Mouse (Mus musculus) heart, embryonic 14.5 days (tissue): ENCODE measurements at regions not wholly inside any gene's neighbourhood (a gene's known extent, or its start where the extent isn't known, plus 50 kb on each side); places are given as distances from the start of the nearest gene placed in this dataset.

Experiments
- ATAC-seq: fragments of 200-750 bp; cut with Nextera tagmentation; 2 replicates; pipeline ENCODE4 v1.8.0; 2017; ENCODE audit warnings: low read depth, moderate TSS enrichment; ENCODE audit not compliant: insufficient number of reproducible peaks, insufficient read depth, low FRiP score
- H3K27ac ChIP-seq, 2 experiments: fragments of 200-500 bp in 1 of 2; fragments of 300-500 bp in 1 of 2; sonication (generic) in 1 of 2; replicated peaks in 1 of 2; 2 replicates each; pipeline ENCODE4 v1.5.1; 2012 to 2014; ENCODE audit warnings: low read depth in 2 of 2, low read length in 2 of 2, control low read depth in 1 of 2, mild to moderate bottlenecking in 1 of 2, mixed read lengths in 1 of 2; ENCODE audit not compliant: control insufficient read depth in 1 of 2, insufficient read depth in 1 of 2
- H3K27me3 ChIP-seq: fragments of 300-500 bp; sonication (generic); 2 replicates; pipeline ENCODE4 v1.6.1; 2014; ENCODE audit warnings: mild to moderate bottlenecking, low read length, control low read depth; ENCODE audit not compliant: control insufficient read depth, insufficient read depth
- H3K36me3 ChIP-seq: fragments of 300-500 bp; sonication (generic); 2 replicates; pipeline ENCODE4 v1.6.1; 2014; ENCODE audit warnings: mild to moderate bottlenecking, control low read depth, low read length, mixed read lengths; ENCODE audit not compliant: control insufficient read depth, insufficient read depth
- H3K4me1 ChIP-seq, 2 experiments: fragments of 200-500 bp in 1 of 2; fragments of 300-500 bp in 1 of 2; sonication (generic) in 1 of 2; 2 replicates each; pipeline ENCODE4 v1.6.1; 2012 to 2014; ENCODE audit warnings: low read length in 2 of 2, control low read depth in 1 of 2, mixed read lengths in 1 of 2; ENCODE audit not compliant: control insufficient read depth in 2 of 2, insufficient read depth in 2 of 2
- H3K4me2 ChIP-seq: fragments of 300-500 bp; sonication (generic); 2 replicates; pipeline ENCODE4 v1.6.1; 2014; ENCODE audit warnings: mild to moderate bottlenecking, low read length
- H3K4me3 ChIP-seq, 2 experiments: fragments of 200-500 bp in 1 of 2; fragments of 300-500 bp in 1 of 2; sonication (generic) in 1 of 2; 2 replicates each; pipeline ENCODE4 v1.5.1; 2012 to 2014; ENCODE audit warnings: low read length in 2 of 2, mild to moderate bottlenecking in 2 of 2, control low read depth in 1 of 2, low read depth in 1 of 2, moderate library complexity in 1 of 2; ENCODE audit not compliant: control insufficient read depth in 1 of 2, insufficient read depth in 1 of 2
- H3K9ac ChIP-seq: fragments of 300-500 bp; sonication (generic); 2 replicates; pipeline ENCODE4 v1.6.1; 2014; ENCODE audit warnings: mild to moderate bottlenecking, low read length
- H3K9me3 ChIP-seq: fragments of 300-500 bp; sonication (generic); 2 replicates; pipeline ENCODE4 v1.6.1; 2016; ENCODE audit warnings: low read length, control low read depth; ENCODE audit not compliant: control insufficient read depth
- WGBS: fragments of 180-500 bp; shearing (Covaris S2); extraction: QIAGEN DNeasy Blood & Tissue Kit; methylation state at CpG from one replicate; pipeline ENCODE4 v1.1.7; 2014; 5-methylcytosine and 5-hydroxymethylcytosine counted together

GRCm38 (mm10) chr1:57281549-57281948, 95.9 kb upstream of the 1700066M21Rik start:
- no peak overlapping the region for H3K4me3 ChIP-seq
- no peaks in the 10 kb centered on the region for H3K36me3 ChIP-seq
- no peak for ATAC-seq
- H3K27me3 ChIP-seq = no peaks in the 10 kb centered on the region
- no peak overlapping the region for H3K9ac ChIP-seq
- 87% methylated on average over 3 of the region's 3 CpGs for WGBS
- H3K9me3 ChIP-seq = no peaks in the 10 kb centered on the region
- H3K27ac ChIP-seq = no peak overlapping the region
- H3K4me1 ChIP-seq = no peaks in the 10 kb centered on the region
- no peak overlapping the region for H3K4me2 ChIP-seq

- ATAC-seq = no peak
- Histone ChIP-seq H3K9me3 (no peaks in the 10 kb centered on the region), H3K27me3 (no peaks in the 10 kb centered on the region), H3K4me3 (no peak overlapping the region), H3K4me2 (no peak overlapping the region), H3K27ac (no peak overlapping the region), H3K9ac (no peak overlapping the region), H3K36me3 (no peaks in the 10 kb centered on the region), H3K4me1 (no peaks in the 10 kb centered on the region)
- 94% methylated on average over 1 of the region's 1 CpGs for WGBS
Observed at GRCm38 (mm10) chr1:57296186-57296585, 81.2 kb upstream of the 1700066M21Rik start.

DNA sequence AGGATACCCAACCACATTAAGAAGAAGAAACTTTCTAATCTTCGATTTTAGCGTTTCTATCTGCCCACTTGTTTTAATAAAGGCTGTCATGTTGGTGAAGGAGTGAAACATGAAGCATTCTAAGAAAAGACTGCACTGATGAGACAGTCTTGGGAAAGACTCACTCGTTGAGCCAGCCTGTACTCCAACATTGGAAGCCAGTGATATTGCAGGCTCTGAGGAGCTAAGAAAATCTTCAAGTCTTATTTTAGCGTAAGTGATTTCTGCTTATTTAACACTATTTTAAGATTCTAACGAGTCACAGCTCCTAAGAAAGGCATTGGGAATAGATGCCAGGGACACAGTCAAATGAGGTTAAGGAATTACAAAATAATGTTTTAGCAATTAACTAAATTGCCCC, 78.9 kb upstream of the 1700066M21Rik start:
- H3K4me2 ChIP-seq = no peak overlapping the region
- no peaks in the 10 kb centered on the region for H3K9me3 ChIP-seq
- 74% methylated on average over 5 of the region's 5 CpGs for WGBS
- ATAC-seq = no peak
- no peaks in the 10 kb centered on the region for H3K36me3 ChIP-seq
- no peaks in the 10 kb centered on the region for H3K4me1 ChIP-seq
- H3K9ac ChIP-seq = no peak overlapping the region
- no peak overlapping the region for H3K4me3 ChIP-seq
- no peaks in the 10 kb centered on the region for H3K27me3 ChIP-seq
- H3K27ac ChIP-seq = no peak overlapping the region

- no peak overlapping the region for H3K27ac ChIP-seq
- no peaks in the 10 kb centered on the region for H3K36me3 ChIP-seq
- 69% methylated on average over 8 of the region's 8 CpGs for WGBS
- no peak overlapping the region for H3K9ac ChIP-seq
- H3K9me3 ChIP-seq = no peaks in the 10 kb centered on the region
- no peaks in the 10 kb centered on the region for H3K27me3 ChIP-seq
- ATAC-seq = no peak
- no peaks in the 10 kb centered on the region for H3K4me1 ChIP-seq
- H3K4me2 ChIP-seq = no peak overlapping the region
- no peak overlapping the region for H3K4me3 ChIP-seq
Observed at GRCm38 (mm10) chr1:57301260-57301979, 76.0 kb upstream of the 1700066M21Rik start.

DNA sequence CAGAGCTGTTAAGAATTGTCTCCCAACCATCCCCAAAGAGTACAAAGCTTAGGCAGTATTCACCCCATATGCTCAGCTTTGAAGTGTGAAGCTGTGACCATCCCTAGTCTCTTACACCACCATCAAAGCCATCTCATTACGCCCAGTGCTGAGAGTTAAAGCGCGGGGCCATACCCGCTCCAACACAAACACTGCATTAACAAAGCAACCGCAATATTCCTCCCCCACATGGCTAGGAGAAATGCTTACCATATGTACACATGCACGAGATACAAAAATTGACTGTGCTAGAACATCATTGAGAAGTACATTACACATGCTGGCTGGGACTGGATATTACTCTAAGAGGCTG, 75.5 kb upstream of the 1700066M21Rik start:
- Histone ChIP-seq H3K4me1 (no peaks in the 10 kb centered on the region), H3K9ac (no peak overlapping the region), H3K36me3 (no peaks in the 10 kb centered on the region), H3K4me2 (no peak overlapping the region), H3K27ac (no peak overlapping the region), H3K9me3 (no peaks in the 10 kb centered on the region), H3K27me3 (no peaks in the 10 kb centered on the region), H3K4me3 (no peak overlapping the region)
- no peak for ATAC-seq
- WGBS = 80% methylated on average over 6 of the region's 6 CpGs

GRCm38 (mm10) chr1:57304757-57305156, 72.7 kb upstream of the 1700066M21Rik start:
- no peak overlapping the region for H3K9ac ChIP-seq
- 72% methylated on average over 2 of the region's 2 CpGs for WGBS
- H3K36me3 ChIP-seq = no peaks in the 10 kb centered on the region
- H3K4me3 ChIP-seq = no peak overlapping the region
- H3K4me1 ChIP-seq = no peaks in the 10 kb centered on the region
- H3K27ac ChIP-seq = no peak overlapping the region
- no peaks in the 10 kb centered on the region for H3K9me3 ChIP-seq
- H3K4me2 ChIP-seq = no peak overlapping the region
- no peak for ATAC-seq
- no peaks in the 10 kb centered on the region for H3K27me3 ChIP-seq

- H3K4me1 ChIP-seq = no peaks in the 10 kb centered on the region
- WGBS = 82% methylated on average over 2 of the region's 2 CpGs
- no peak overlapping the region for H3K9ac ChIP-seq
- H3K4me2 ChIP-seq = no peak overlapping the region
- no peaks in the 10 kb centered on the region for H3K36me3 ChIP-seq
- no peak overlapping the region for H3K4me3 ChIP-seq
- no peak for ATAC-seq
- no peak overlapping the region for H3K27ac ChIP-seq
- no peaks in the 10 kb centered on the region for H3K27me3 ChIP-seq
- peaks cover 4% of the 10 kb centered on the region; the same call in 1 of the 2 replicates for H3K9me3 ChIP-seq
Observed at GRCm38 (mm10) chr1:57322535-57322934, 54.9 kb upstream of the 1700066M21Rik start.

DNA sequence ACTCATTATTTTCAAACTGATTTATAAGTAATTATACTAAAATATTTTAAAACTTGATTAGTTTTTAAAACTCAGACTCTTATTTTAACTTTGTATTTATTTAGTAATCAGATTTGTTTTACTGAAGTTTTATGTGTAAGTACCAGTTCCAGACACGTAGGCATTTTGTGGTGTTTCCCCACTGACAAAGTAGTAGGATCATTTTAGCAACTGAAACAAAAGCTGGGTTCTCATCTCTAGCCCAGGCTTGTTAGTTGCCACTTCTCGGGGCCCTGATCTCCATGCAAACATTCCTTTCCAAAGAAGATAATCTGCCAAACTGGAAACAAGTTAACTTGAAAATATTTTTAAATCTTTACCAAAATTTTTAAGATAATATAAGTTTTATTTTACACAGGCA, 54.3 kb upstream of the 1700066M21Rik start:
- no peaks in the 10 kb centered on the region for H3K36me3 ChIP-seq
- no peak overlapping the region for H3K9ac ChIP-seq
- no peak overlapping the region for H3K4me3 ChIP-seq
- no peaks in the 10 kb centered on the region for H3K4me1 ChIP-seq
- no peak for ATAC-seq
- no peaks in the 10 kb centered on the region for H3K27me3 ChIP-seq
- WGBS = 67% methylated on average over 2 of the region's 2 CpGs
- H3K27ac ChIP-seq = no peak overlapping the region
- peaks cover 2% of the 10 kb centered on the region; the same call in 1 of the 2 replicates for H3K9me3 ChIP-seq
- no peak overlapping the region for H3K4me2 ChIP-seq
